Mouse (Mus musculus) neural tube, embryonic 11.5 days (tissue): ENCODE results near the gene Hs6st2. TPM values are rescaled to one million over a fixed set of nuclear protein-coding genes. Genes with fewer than 3 reads are reported as not detected.

Source experiments
- ATAC-seq: fragments of 200-750 bp; cut with Nextera tagmentation; 2 replicates; pipeline ENCODE4 v1.8.0; 2017; ENCODE audit warnings: moderate number of reproducible peaks, mild to moderate bottlenecking, moderate TSS enrichment, moderate library complexity; ENCODE audit not compliant: insufficient read depth, low FRiP score, low TSS enrichment
- DNase-seq: peaks from one replicate; pipeline ENCODE4 v3.0.0-alpha.2; 2015; ENCODE audit warnings: low spot score
- H3K27ac ChIP-seq: fragments of 300-500 bp; sonication (generic); 2 replicates; pipeline ENCODE4 v1.5.1; 2014; ENCODE audit warnings: low read depth, mild to moderate bottlenecking, low read length
- H3K27me3 ChIP-seq: fragments of 300-500 bp; sonication (generic); 2 replicates; pipeline ENCODE4 v1.6.1; 2014; ENCODE audit warnings: mild to moderate bottlenecking, low read length, mixed read lengths; ENCODE audit not compliant: control insufficient read depth, insufficient read depth
- H3K36me3 ChIP-seq: fragments of 300-500 bp; sonication (generic); 2 replicates; pipeline ENCODE4 v1.6.1; 2014; ENCODE audit warnings: mild to moderate bottlenecking, low read length, moderate library complexity, mixed read lengths; ENCODE audit not compliant: control insufficient read depth, insufficient read depth
- H3K4me1 ChIP-seq: fragments of 300-500 bp; sonication (generic); 2 replicates; pipeline ENCODE4 v1.6.1; 2014; ENCODE audit warnings: low read length, mixed read lengths; ENCODE audit not compliant: control insufficient read depth, insufficient read depth
- H3K4me2 ChIP-seq: fragments of 300-500 bp; sonication (generic); 2 replicates; pipeline ENCODE4 v1.6.1; 2014; ENCODE audit warnings: low read depth, mild to moderate bottlenecking, moderate library complexity
- H3K4me3 ChIP-seq: fragments of 300-500 bp; sonication (generic); 2 replicates; pipeline ENCODE4 v1.5.1; 2014; ENCODE audit warnings: low read depth, low read length
- H3K9ac ChIP-seq: fragments of 300-500 bp; sonication (generic); 2 replicates; pipeline ENCODE4 v1.6.1; 2014; ENCODE audit warnings: mild to moderate bottlenecking, low read length
- H3K9me3 ChIP-seq: fragments of 300-500 bp; sonication (generic); 2 replicates; pipeline ENCODE4 v1.6.1; 2016; ENCODE audit warnings: low read length; ENCODE audit not compliant: control insufficient read depth
- WGBS: fragments of 180-500 bp; shearing (Covaris S2); extraction: QIAGEN DNeasy Blood & Tissue Kit; methylation state at CpG from one replicate; pipeline ENCODE4 v1.1.7; 2014; 5-methylcytosine and 5-hydroxymethylcytosine counted together
- polyA plus RNA-seq: library from polyadenylated mRNA; unstranded; fragments of >200 nt; fragmentation: Nextera tagmentation; extraction: Ambion mirVana; gene quantifications from 2 replicates; pipeline ENCODE4 v1.2.1, GENCODE M21; 2014

The Hs6st2 gene
- 16.8 and 18.6 TPM in 2 replicates for polyA plus RNA-seq

- 25% methylated on average over 5 of the region's 5 CpGs for WGBS
- H3K4me3 ChIP-seq: peak within 1 kb of the TSS; percentile 42
- H3K4me2 ChIP-seq: peak within 1 kb of the TSS; percentile 71
- H3K36me3 ChIP-seq: no peaks in the 10 kb centered on the region
- H3K27me3 ChIP-seq: peaks cover 4% of the 10 kb centered on the region; the same call in 1 of the 2 replicates
- ATAC-seq (no peak), DNase-seq (no peak)
- no peaks in the 10 kb centered on the region for H3K9me3 ChIP-seq
- H3K4me1 ChIP-seq: no peaks in the 10 kb centered on the region
- H3K27ac ChIP-seq: no peak within 1 kb of the TSS
- H3K9ac ChIP-seq: peak within 1 kb of the TSS; percentile 63
Observed at GRCm38 (mm10) chrX:51681756-51682155, at the start of gene Hs6st2. Gene Hs6st2 (minus strand): TSS chrX:51681856.

GRCm38 (mm10) chrX:51714086-51714745, 32.6 kb upstream of the Hs6st2 start:
- Histone ChIP-seq H3K27ac (no peak overlapping the region), H3K27me3 (no peaks in the 10 kb centered on the region), H3K36me3 (no peaks in the 10 kb centered on the region), H3K9me3 (no peaks in the 10 kb centered on the region), H3K4me1 (no peaks in the 10 kb centered on the region), H3K4me2 (no peak overlapping the region), H3K4me3 (no peak overlapping the region), H3K9ac (no peak overlapping the region)
- no peak for DNase-seq
- ATAC-seq: no peak
- 83% methylated on average over 8 of the region's 8 CpGs for WGBS

- no peaks in the 10 kb centered on the region for H3K27me3 ChIP-seq
- no peak overlapping the region for H3K9ac ChIP-seq
- no peak overlapping the region for H3K4me3 ChIP-seq
- H3K4me2 ChIP-seq: no peak overlapping the region
- H3K9me3 ChIP-seq: no peaks in the 10 kb centered on the region
- ATAC-seq (no peak), DNase-seq (no peak)
- H3K4me1 ChIP-seq: no peaks in the 10 kb centered on the region
- 79% methylated on average over 1 of the region's 1 CpGs for WGBS
- no peaks in the 10 kb centered on the region for H3K36me3 ChIP-seq
- H3K27ac ChIP-seq: no peak overlapping the region
Observed at GRCm38 (mm10) chrX:51712996-51713395, 31.3 kb upstream of the Hs6st2 start.

GRCm38 (mm10) chrX:51702823-51703222, 21.2 kb upstream of the Hs6st2 start:
- H3K4me1 ChIP-seq: no peaks in the 10 kb centered on the region
- H3K27me3 ChIP-seq: no peaks in the 10 kb centered on the region
- no peak overlapping the region for H3K9ac ChIP-seq
- no peaks in the 10 kb centered on the region for H3K9me3 ChIP-seq
- H3K27ac ChIP-seq: no peak overlapping the region
- no peaks in the 10 kb centered on the region for H3K36me3 ChIP-seq
- H3K4me3 ChIP-seq: no peak overlapping the region
- H3K4me2 ChIP-seq: no peak overlapping the region
- ATAC-seq (no peak), DNase-seq (no peak)
- WGBS: 72% methylated on average over 4 of the region's 4 CpGs

- no peaks in the 10 kb centered on the region for H3K27me3 ChIP-seq
- no peak overlapping the region for H3K27ac ChIP-seq
- H3K4me2 ChIP-seq: no peak overlapping the region
- H3K4me3 ChIP-seq: no peak overlapping the region
- DNase-seq (no peak), ATAC-seq (no peak)
- H3K9ac ChIP-seq: no peak overlapping the region
- H3K4me1 ChIP-seq: no peaks in the 10 kb centered on the region
- no peaks in the 10 kb centered on the region for H3K36me3 ChIP-seq
- WGBS: 58% methylated on average over 4 of the region's 4 CpGs
- no peaks in the 10 kb centered on the region for H3K9me3 ChIP-seq
Observed at GRCm38 (mm10) chrX:51699079-51699478, 17.4 kb upstream of the Hs6st2 start.

GRCm38 (mm10) chrX:51686048-51686949, 4.6 kb upstream of the Hs6st2 start:
- peaks cover 4% of the 10 kb centered on the region; the same call in 1 of the 2 replicates for H3K27me3 ChIP-seq
- 83% methylated on average over 6 of the region's 6 CpGs for WGBS

GRCm38 (mm10) chrX:51684336-51685056, 2.8 kb upstream of the Hs6st2 start:
- ATAC-seq: no peak
- H3K27me3 ChIP-seq: peaks cover 4% of the 10 kb centered on the region; the same call in 1 of the 2 replicates
- H3K27ac ChIP-seq: no peak overlapping the region
- 37% methylated on average over 3 of the region's 3 CpGs for WGBS
- no peak overlapping the region for H3K9ac ChIP-seq
- H3K36me3 ChIP-seq: no peaks in the 10 kb centered on the region
- DNase-seq: no peak
- no peaks in the 10 kb centered on the region for H3K9me3 ChIP-seq
- H3K4me3 ChIP-seq: no peak overlapping the region
- H3K4me2 ChIP-seq: no peak overlapping the region
- no peaks in the 10 kb centered on the region for H3K4me1 ChIP-seq

More at GRCm38 (mm10) chrX:51686048-51686949, 4.6 kb upstream of the Hs6st2 start:
- no peak for DNase-seq
- Histone ChIP-seq H3K36me3 (no peaks in the 10 kb centered on the region), H3K4me1 (no peaks in the 10 kb centered on the region), H3K27ac (no peak overlapping the region), H3K4me3 (no peak overlapping the region), H3K9ac (no peak overlapping the region), H3K9me3 (no peaks in the 10 kb centered on the region), H3K4me2 (no peak overlapping the region)
- ATAC-seq: no peak

GRCm38 (mm10) chrX:51681170-51681667, 437 bp downstream of the Hs6st2 start:
- H3K9me3 ChIP-seq: no peaks in the 10 kb centered on the region
- ATAC-seq: peak; percentile 64
- H3K27ac ChIP-seq: no peak overlapping the region
- 20% methylated on average over 43 of the region's 43 CpGs for WGBS
- H3K4me2 ChIP-seq: peak overlapping the region; percentile 71
- peak overlapping the region; percentile 42 for H3K4me3 ChIP-seq
- peaks cover 4% of the 10 kb centered on the region; the same call in 1 of the 2 replicates for H3K27me3 ChIP-seq
- H3K4me1 ChIP-seq: no peaks in the 10 kb centered on the region
- DNase-seq: peak; percentile 61
- peak overlapping the region; percentile 63 for H3K9ac ChIP-seq
- no peaks in the 10 kb centered on the region for H3K36me3 ChIP-seq
